26 mouse cellular contexts compared by ENCODE assay signal in the genomic region with DNA sequence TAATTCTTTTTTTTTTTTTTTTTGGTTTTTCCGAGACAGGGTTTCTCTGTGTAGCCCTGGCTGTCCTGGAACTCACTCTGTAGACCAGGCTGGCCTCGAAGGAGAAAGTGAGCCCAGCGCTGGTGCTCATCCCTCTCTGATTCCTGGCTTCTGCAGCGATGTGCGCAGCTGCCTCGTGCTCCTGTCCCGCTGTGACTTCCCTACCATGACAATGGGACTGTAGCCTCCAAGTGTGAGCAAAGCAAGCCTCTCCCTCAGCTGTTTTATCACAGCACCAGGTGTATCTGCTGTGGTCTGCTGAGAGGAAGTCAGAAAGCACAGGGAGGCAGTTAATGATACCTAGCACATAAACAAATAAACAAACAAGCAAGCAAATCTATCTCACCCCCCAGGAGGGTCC.
A peak's percentile ranks its signal among the peaks of the same experiment; 100 is the strongest.
DNase-seq lines count a peak whose midpoint lies in the region; ATAC-seq and TF ChIP-seq lines count a peak whose summit lies in the region.
"Had no signal": no experiment of that assay in that cellular context is flagged by ENCODE, and none has a peak within 500 bp of the region (broad histone marks: within the 10 kb centered on the region; RNA-seq: fewer than 3 reads in every experiment).

No protein-coding gene starts in this region.

- no peak overlapping the region for H3K4me3 ChIP-seq in hindbrain, embryonic 10.5 days
- H3K4me3 ChIP-seq in hindbrain, postnatal 0 days (ENCODE audit: low read length): no peak overlapping the region
- no peak overlapping the region for H3K4me3 ChIP-seq in neural tube, embryonic 14.5 days (ENCODE audit: low read depth, low read length)
- no peak overlapping the region for H3K4me3 ChIP-seq in neural tube, embryonic 15.5 days (replicated peaks)
- H3K4me3 ChIP-seq in midbrain, embryonic 11.5 days (ENCODE audit: low read depth, low read length): no peak overlapping the region
- H3K4me3 ChIP-seq in midbrain, embryonic 16.5 days (ENCODE audit: low read depth, low read length): no peak overlapping the region
- H3K4me3 ChIP-seq: embryonic facial prominence, embryonic 13.5 days; heart, embryonic 10.5 days; heart, embryonic 15.5 days; hindbrain, embryonic 15.5 days; intestine, embryonic 15.5 days; lung, embryonic 15.5 days had no signal

- H3K27me3 ChIP-seq in hindbrain, embryonic 10.5 days (ENCODE audit: insufficient read depth, poor library complexity, severe bottlenecking): peaks cover 65% of the 10 kb centered on the region
- no peaks in the 10 kb centered on the region for H3K27me3 ChIP-seq in hindbrain, postnatal 0 days (ENCODE audit: insufficient read depth, low read length)
- H3K27me3 ChIP-seq in neural tube, embryonic 14.5 days (ENCODE audit: control insufficient read depth, insufficient read depth, low read length): no peaks in the 10 kb centered on the region
- peaks cover 9% of the 10 kb centered on the region for H3K27me3 ChIP-seq in neural tube, embryonic 15.5 days (replicated peaks)
- peaks cover 3% of the 10 kb centered on the region; the same call in 1 of the 2 replicates for H3K27me3 ChIP-seq in midbrain, embryonic 11.5 days (ENCODE audit: control insufficient read depth, insufficient read depth, low read length)
- H3K27me3 ChIP-seq in midbrain, embryonic 16.5 days (ENCODE audit: control insufficient read depth, insufficient read depth, low read depth, low read length): no peaks in the 10 kb centered on the region
- H3K27me3 ChIP-seq: hindbrain, embryonic 15.5 days had no signal

- TF ChIP-seq CTCF in hindbrain, postnatal 0 days (IDR thresholded peaks at IDR 0.05; ENCODE audit: low read depth): no peak

- H3K27ac ChIP-seq in hindbrain, embryonic 10.5 days: peak overlapping the region; percentile 82
- no peak overlapping the region for H3K27ac ChIP-seq in hindbrain, postnatal 0 days
- H3K27ac ChIP-seq in neural tube, embryonic 14.5 days (ENCODE audit: low read depth, low read length): no peak overlapping the region
- H3K27ac ChIP-seq in neural tube, embryonic 15.5 days (replicated peaks): no peak overlapping the region
- H3K27ac ChIP-seq in midbrain, embryonic 11.5 days (ENCODE audit: low read depth, low read length): no peak overlapping the region
- H3K27ac ChIP-seq in midbrain, embryonic 16.5 days (ENCODE audit: low read length): 0 out of 2 replicates have a peak overlapping the region, but pooled peaks have one; percentile 33
- H3K27ac ChIP-seq: embryonic facial prominence, embryonic 13.5 days; heart, embryonic 10.5 days; heart, embryonic 15.5 days; hindbrain, embryonic 15.5 days; intestine, embryonic 15.5 days; kidney, postnatal 0 days; lung, embryonic 15.5 days had no signal

- ATAC-seq in hindbrain, postnatal 0 days: no peak
- no peak for ATAC-seq in neural tube, embryonic 14.5 days (ENCODE audit: low read depth)
- no peak for ATAC-seq in neural tube, embryonic 15.5 days (ENCODE audit: low FRiP score)
- ATAC-seq in midbrain, embryonic 11.5 days (ENCODE audit: low FRiP score): no peak
- no peak for ATAC-seq in midbrain, embryonic 16.5 days
- ATAC-seq: forebrain, embryonic 14.5 days; intestine, embryonic 15.5 days had no signal

- H3K4me2 ChIP-seq in hindbrain, postnatal 0 days (ENCODE audit: low read depth, low read length): no peak overlapping the region
- H3K4me2 ChIP-seq in neural tube, embryonic 14.5 days (ENCODE audit: low read depth, low read length): no peak overlapping the region
- no peak overlapping the region for H3K4me2 ChIP-seq in neural tube, embryonic 15.5 days
- H3K4me2 ChIP-seq in midbrain, embryonic 11.5 days: no peak overlapping the region
- no peak overlapping the region for H3K4me2 ChIP-seq in midbrain, embryonic 16.5 days (ENCODE audit: low read length)
- H3K4me2 ChIP-seq: embryonic facial prominence, embryonic 13.5 days; heart, embryonic 15.5 days; hindbrain, embryonic 15.5 days; intestine, embryonic 15.5 days; lung, embryonic 15.5 days had no signal

- no peaks in the 10 kb centered on the region for H3K36me3 ChIP-seq in hindbrain, embryonic 10.5 days
- no peaks in the 10 kb centered on the region for H3K36me3 ChIP-seq in hindbrain, postnatal 0 days (ENCODE audit: insufficient read depth, low read length)
- H3K36me3 ChIP-seq in neural tube, embryonic 14.5 days (ENCODE audit: control insufficient read depth, insufficient read depth, low read length): no peaks in the 10 kb centered on the region
- no peaks in the 10 kb centered on the region for H3K36me3 ChIP-seq in neural tube, embryonic 15.5 days
- no peaks in the 10 kb centered on the region for H3K36me3 ChIP-seq in midbrain, embryonic 11.5 days (ENCODE audit: control insufficient read depth, insufficient read depth, low read length)
- H3K36me3 ChIP-seq in midbrain, embryonic 16.5 days (ENCODE audit: control insufficient read depth, insufficient read depth, low read length): no peaks in the 10 kb centered on the region
- H3K36me3 ChIP-seq: embryonic facial prominence, embryonic 13.5 days; heart, embryonic 10.5 days; heart, embryonic 15.5 days; hindbrain, embryonic 15.5 days; intestine, embryonic 15.5 days; lung, embryonic 15.5 days had no signal

- no peak overlapping the region for H3K9ac ChIP-seq in hindbrain, postnatal 0 days (replicated peaks; ENCODE audit: low read length)
- 0 out of 2 replicates have a peak overlapping the region, but pooled peaks have one; percentile 3 for H3K9ac ChIP-seq in neural tube, embryonic 14.5 days (replicated peaks; ENCODE audit: low read depth, low read length)
- no peak overlapping the region for H3K9ac ChIP-seq in neural tube, embryonic 15.5 days (replicated peaks)
- no peak overlapping the region for H3K9ac ChIP-seq in midbrain, embryonic 11.5 days (ENCODE audit: low read length)
- H3K9ac ChIP-seq in midbrain, embryonic 16.5 days (ENCODE audit: low read depth, low read length): no peak overlapping the region; the same call in 1 of the 2 replicates
- H3K9ac ChIP-seq: heart, embryonic 15.5 days; hindbrain, embryonic 15.5 days; intestine, embryonic 15.5 days; lung, embryonic 15.5 days had no signal

- H3K4me1 ChIP-seq in hindbrain, embryonic 10.5 days (replicated peaks): peaks cover 61% of the 10 kb centered on the region
- H3K4me1 ChIP-seq in hindbrain, postnatal 0 days (ENCODE audit: insufficient read depth, low read length): peaks cover 7% of the 10 kb centered on the region; the same call in 1 of the 2 replicates
- H3K4me1 ChIP-seq in neural tube, embryonic 14.5 days (ENCODE audit: control insufficient read depth, insufficient read depth, low read length): peaks cover 20% of the 10 kb centered on the region
- H3K4me1 ChIP-seq in neural tube, embryonic 15.5 days: peaks cover 38% of the 10 kb centered on the region
- peaks cover 42% of the 10 kb centered on the region for H3K4me1 ChIP-seq in midbrain, embryonic 11.5 days (ENCODE audit: control insufficient read depth, insufficient read depth, low read length)
- H3K4me1 ChIP-seq in midbrain, embryonic 16.5 days (ENCODE audit: control insufficient read depth, insufficient read depth, low read length): peaks cover 48% of the 10 kb centered on the region

- 34% methylated on average over 7 of the region's 7 CpGs for WGBS in hindbrain, embryonic 10.5 days
- WGBS in hindbrain, postnatal 0 days: 24% methylated on average over 6 of the region's 7 CpGs
- WGBS in neural tube, embryonic 14.5 days: 37% methylated on average over 7 of the region's 7 CpGs
- 40% methylated on average over 7 of the region's 7 CpGs for WGBS in neural tube, embryonic 15.5 days
- WGBS in midbrain, embryonic 11.5 days: 31% methylated on average over 7 of the region's 7 CpGs
- 37% methylated on average over 7 of the region's 7 CpGs for WGBS in midbrain, embryonic 16.5 days

- no peak for DNase-seq in hindbrain, embryonic 10.5 days (ENCODE audit: low spot score)
- no peak for DNase-seq in hindbrain, postnatal 0 days (ENCODE audit: low spot score)
- DNase-seq in midbrain, embryonic 11.5 days (ENCODE audit: low spot score, missing footprints): peak; percentile 77
- DNase-seq in liver: no peak
- DNase-seq in gastrocnemius, adult 8-10 months (ENCODE audit: low spot score in 2 of 2): no peak
- DNase-seq: adrenal gland, postnatal 10 days; cerebellum, adult 8-10 months; cerebellum, postnatal 25 days; embryo, embryonic 11 days; gastrocnemius, postnatal 25 days; heart, adult 11 months; kidney, adult 8-10 months; layer of hippocampus, postnatal 36 days; thymus, adult 2 months; thymus, postnatal 36 days had no signal

- H3K9me3 ChIP-seq in hindbrain, embryonic 10.5 days: peaks cover 10% of the 10 kb centered on the region; the same call in 1 of the 2 replicates
- H3K9me3 ChIP-seq in hindbrain, postnatal 0 days (ENCODE audit: low read length): no peaks in the 10 kb centered on the region
- no peaks in the 10 kb centered on the region for H3K9me3 ChIP-seq in neural tube, embryonic 14.5 days (ENCODE audit: control insufficient read depth, low read length)
- no peaks in the 10 kb centered on the region; the same call in 1 of the 2 replicates for H3K9me3 ChIP-seq in neural tube, embryonic 15.5 days (replicated peaks)
- no peaks in the 10 kb centered on the region; the same call in 1 of the 2 replicates for H3K9me3 ChIP-seq in midbrain, embryonic 11.5 days (ENCODE audit: control insufficient read depth, low read length)
- H3K9me3 ChIP-seq in midbrain, embryonic 16.5 days (replicated peaks; ENCODE audit: control insufficient read depth, low read length, poor library complexity, severe bottlenecking): no peaks in the 10 kb centered on the region
- H3K9me3 ChIP-seq: heart, embryonic 15.5 days; hindbrain, embryonic 15.5 days; intestine, embryonic 15.5 days had no signal

Comparison
In these comparisons a context has a peak if more than half of its experiments do, and no peak if none do; other contexts are left out.
1. H3K27ac ChIP-seq: peak in hindbrain, embryonic 10.5 days (single experiment) and midbrain, embryonic 16.5 days (single experiment); none in hindbrain, postnatal 0 days (single experiment), neural tube, embryonic 14.5 days (single experiment), neural tube, embryonic 15.5 days (single experiment) and midbrain, embryonic 11.5 days (single experiment).